Mouse (Mus musculus): Measurements from ENCODE around the gene Mllt10.

DNA sequence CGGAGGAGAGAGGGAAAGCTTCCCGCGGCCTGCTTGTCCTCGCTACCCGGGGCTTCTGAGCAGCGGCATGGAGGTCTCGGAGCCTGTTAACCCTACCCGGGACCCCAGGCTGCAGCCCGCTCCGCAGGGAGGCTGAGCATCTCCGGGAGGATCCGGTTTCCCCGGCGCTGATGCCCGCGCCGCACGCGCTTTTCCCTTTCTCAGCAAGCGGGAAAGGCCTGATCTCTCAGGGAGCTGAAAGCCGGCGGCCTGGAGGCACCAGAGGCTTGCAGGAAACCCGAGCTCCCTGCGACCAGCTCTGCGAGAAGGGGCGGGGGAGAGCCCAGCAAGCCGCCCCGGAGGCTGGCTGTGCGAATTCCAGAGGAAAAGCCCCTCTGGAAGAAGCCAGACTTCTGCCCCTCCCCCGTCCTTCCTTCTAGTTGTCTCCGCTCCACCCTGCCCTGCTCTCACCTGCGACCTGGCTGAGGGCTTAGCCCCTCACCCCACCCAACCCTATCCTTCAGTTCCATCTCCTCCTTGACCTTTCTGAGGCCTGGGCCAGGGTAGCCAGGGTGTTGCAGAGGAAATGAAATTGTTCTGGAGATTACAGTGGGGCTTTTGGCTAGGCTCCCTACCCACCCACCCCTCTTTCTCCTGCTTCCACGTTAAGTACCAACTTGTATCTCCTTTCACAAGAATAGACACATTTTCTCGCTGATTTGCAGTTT lies 23.1 kb upstream of the Mllt10 start:
- TF ChIP-seq CTCF (IDR thresholded peaks at IDR 0.05) (no peak), POLR2A (IDR thresholded peaks at IDR 0.05; ENCODE audit: insufficient read depth, low read depth, low read length) (no peak)
